8 mouse cellular contexts compared by ENCODE assay signal in the genomic region with DNA sequence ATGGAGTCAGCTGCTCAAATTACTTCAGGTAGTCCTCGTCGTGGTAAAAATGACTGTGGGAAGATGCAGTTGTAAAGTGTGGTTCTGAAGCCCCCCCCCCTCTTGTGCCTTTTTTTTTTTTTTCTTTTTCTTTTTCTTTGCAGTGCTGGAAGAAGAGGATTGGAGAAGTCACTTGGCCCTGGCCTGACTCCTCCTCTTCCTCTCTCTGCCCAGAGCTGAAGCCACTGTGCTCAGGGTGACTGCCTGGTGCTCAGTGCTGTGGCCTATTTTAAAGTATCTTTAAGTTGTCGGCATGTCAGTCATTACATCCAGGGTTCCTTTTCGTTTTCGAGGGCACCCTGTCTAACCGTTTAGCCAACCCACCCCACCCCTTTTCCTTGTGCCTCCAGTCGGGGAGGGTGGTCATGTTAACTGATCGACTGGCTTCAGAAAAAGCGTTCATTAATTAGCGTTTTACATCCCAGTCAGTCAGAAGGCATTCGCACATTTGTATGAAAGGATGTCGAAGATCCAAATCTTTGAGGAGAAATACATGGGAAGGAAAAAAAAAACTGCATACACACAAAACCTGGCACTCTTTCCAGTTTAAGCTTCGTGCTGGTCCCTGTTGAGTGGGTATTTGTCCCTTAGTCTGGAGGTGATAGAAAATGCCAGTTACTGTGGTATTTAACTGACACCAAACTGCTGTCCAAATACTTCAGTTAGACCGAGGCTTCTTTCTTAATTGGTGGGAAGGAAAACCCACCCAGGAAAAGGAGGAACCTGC.
DNase-seq lines count a peak whose midpoint lies in the region; ATAC-seq and TF ChIP-seq lines count a peak whose summit lies in the region.

No protein-coding gene starts in this region.

- peak overlapping the region; percentile 64 to 69; a peak in 3 of 4 replicates for H3K27ac ChIP-seq in heart, embryonic 14.5 days (replicated peaks in 1 of 2; ENCODE audit: control insufficient read depth in 1 of 2, insufficient read depth in 1 of 2, low read depth in 2 of 2, low read length in 2 of 2)
- peak overlapping the region; percentile 89 for H3K27ac ChIP-seq in liver, embryonic 16.5 days (ENCODE audit: low read length)
- H3K27ac ChIP-seq in stomach, postnatal 0 days (replicated peaks), result peak overlapping the region; percentile 92

- no peaks in the 10 kb centered on the region for H3K9me3 ChIP-seq in heart, embryonic 14.5 days (ENCODE audit: control insufficient read depth, low read length)
- no peaks in the 10 kb centered on the region for H3K9me3 ChIP-seq in liver, embryonic 16.5 days (replicated peaks; ENCODE audit: control insufficient read depth, low read length)
- H3K9me3 ChIP-seq in stomach, postnatal 0 days (ENCODE audit: control insufficient read depth, low read length), result no peaks in the 10 kb centered on the region

- WGBS in heart, embryonic 14.5 days, result 27% methylated on average over 14 of the region's 14 CpGs
- 7% methylated on average over 14 of the region's 14 CpGs for WGBS in liver, embryonic 16.5 days (ENCODE audit: insufficient replicate concordance)
- WGBS in stomach, postnatal 0 days, result 28% methylated on average over 14 of the region's 14 CpGs

- intact Hi-C loops in heart, postnatal 36 days (cut with DNase I), result no loop called here
- intact Hi-C loops in left cerebral cortex, postnatal 4 days (cut with DNase I), result no loop called here

- H3K4me3 ChIP-seq in heart, embryonic 14.5 days (ENCODE audit: control insufficient read depth in 1 of 2, insufficient read depth in 1 of 2, low read depth in 1 of 2, low read length in 2 of 2), result peak overlapping the region; percentile 27 to 32
- H3K4me3 ChIP-seq in liver, embryonic 16.5 days (ENCODE audit: low read depth, low read length), result peak overlapping the region; percentile 63
- peak overlapping the region; percentile 27 for H3K4me3 ChIP-seq in stomach, postnatal 0 days (ENCODE audit: low read depth, low read length)

- no peak for ATAC-seq in heart, embryonic 14.5 days (ENCODE audit: insufficient number of reproducible peaks, insufficient read depth, low FRiP score, low read depth)
- no peak for ATAC-seq in liver, embryonic 16.5 days (ENCODE audit: low read depth)
- no peak for ATAC-seq in stomach, postnatal 0 days (ENCODE audit: low FRiP score, low TSS enrichment)

- peak overlapping the region; percentile 68 for H3K9ac ChIP-seq in heart, embryonic 14.5 days (ENCODE audit: low read length)
- peak overlapping the region; percentile 69 for H3K9ac ChIP-seq in liver, embryonic 16.5 days (ENCODE audit: low read depth, low read length)
- 0 out of 2 replicates have a peak overlapping the region, but pooled peaks have one; percentile 41 for H3K9ac ChIP-seq in stomach, postnatal 0 days (ENCODE audit: low read length)

- DNase-seq in heart, adult 11 months, result peak; percentile 93
- no peak for DNase-seq in heart, postnatal 36 days
- peak; percentile 80 for DNase-seq in Muller cell, postnatal 12 days (ENCODE audit: inconsistent ontology term)
- no peak for DNase-seq in stomach, postnatal 0 days (ENCODE audit: low spot score)
- DNase-seq in retina, postnatal 1 day, result no peak
- no peak for DNase-seq in left cerebral cortex, postnatal 4 days

- TF ChIP-seq EP300 in stomach, postnatal 0 days (optimal IDR thresholded peaks at IDR 0.05), result no peak

- H3K36me3 ChIP-seq in heart, embryonic 14.5 days (ENCODE audit: control insufficient read depth, insufficient read depth, low read length), result no peaks in the 10 kb centered on the region
- no peaks in the 10 kb centered on the region for H3K36me3 ChIP-seq in liver, embryonic 16.5 days (ENCODE audit: control insufficient read depth, insufficient read depth)
- H3K36me3 ChIP-seq in stomach, postnatal 0 days (ENCODE audit: control insufficient read depth, insufficient read depth, low read length), result no peaks in the 10 kb centered on the region

- H3K27me3 ChIP-seq in heart, embryonic 14.5 days (ENCODE audit: control insufficient read depth, insufficient read depth, low read length), result no peaks in the 10 kb centered on the region
- no peaks in the 10 kb centered on the region for H3K27me3 ChIP-seq in liver, embryonic 16.5 days (ENCODE audit: control insufficient read depth, insufficient read depth, low read depth, low read length)
- H3K27me3 ChIP-seq in stomach, postnatal 0 days (ENCODE audit: control insufficient read depth, insufficient read depth, low read length), result no peaks in the 10 kb centered on the region

- TF ChIP-seq CTCF in stomach, postnatal 0 days (IDR thresholded peaks at IDR 0.05; ENCODE audit: low read depth), result no peak

- H3K4me1 ChIP-seq in heart, embryonic 14.5 days (ENCODE audit: control insufficient read depth in 2 of 2, insufficient read depth in 2 of 2, low read length in 2 of 2), result peaks cover 30 to 59% of the 10 kb centered on the region in 2 experiments
- H3K4me1 ChIP-seq in liver, embryonic 16.5 days (ENCODE audit: control insufficient read depth, low read depth, low read length), result peaks cover 63% of the 10 kb centered on the region
- H3K4me1 ChIP-seq in stomach, postnatal 0 days (replicated peaks; ENCODE audit: control insufficient read depth, insufficient read depth), result peaks cover 13% of the 10 kb centered on the region

- H3K4me2 ChIP-seq in heart, embryonic 14.5 days (ENCODE audit: low read length), result peak overlapping the region; percentile 71
- peak overlapping the region; percentile 83 for H3K4me2 ChIP-seq in liver, embryonic 16.5 days (ENCODE audit: low read depth, low read length)
- H3K4me2 ChIP-seq in stomach, postnatal 0 days (replicated peaks; ENCODE audit: low read depth), result peak overlapping the region; percentile 59

Comparison
In these comparisons a context has a peak if more than half of its experiments do, and no peak if none do; other contexts are left out.
1. DNase-seq: peak in heart, adult 11 months (single experiment) and Muller cell, postnatal 12 days (single experiment); none in heart, postnatal 36 days (0 of 2), stomach, postnatal 0 days (single experiment), retina, postnatal 1 day (single experiment) and left cerebral cortex, postnatal 4 days (single experiment).
2. Peak in every context shown above with its lines, with median percentiles within 50 percentile points of each other: H3K27ac ChIP-seq, H3K4me2 ChIP-seq, H3K4me3 ChIP-seq and H3K9ac ChIP-seq.